Mouse (Mus musculus) cortical plate, adult 2 months (tissue): Measurements from ENCODE around the gene Rheb.

Experiments
- CTCF ChIP-seq: fragments of 200-500 bp; IDR thresholded peaks from 2 replicates; pipeline ENCODE4 v1.5.1; 2011; ENCODE audit warnings: mild to moderate bottlenecking, control low read depth, low read length; ENCODE audit not compliant: insufficient read depth; ENCODE audit errors: extremely low read depth
- POLR2A ChIP-seq: fragments of 200-500 bp; IDR thresholded peaks from 2 replicates; pipeline ENCODE4 v1.6.1; 2011; ENCODE audit warnings: mild to moderate bottlenecking, low read length, control low read depth; ENCODE audit not compliant: insufficient read depth; ENCODE audit errors: extremely low read depth

DNA sequence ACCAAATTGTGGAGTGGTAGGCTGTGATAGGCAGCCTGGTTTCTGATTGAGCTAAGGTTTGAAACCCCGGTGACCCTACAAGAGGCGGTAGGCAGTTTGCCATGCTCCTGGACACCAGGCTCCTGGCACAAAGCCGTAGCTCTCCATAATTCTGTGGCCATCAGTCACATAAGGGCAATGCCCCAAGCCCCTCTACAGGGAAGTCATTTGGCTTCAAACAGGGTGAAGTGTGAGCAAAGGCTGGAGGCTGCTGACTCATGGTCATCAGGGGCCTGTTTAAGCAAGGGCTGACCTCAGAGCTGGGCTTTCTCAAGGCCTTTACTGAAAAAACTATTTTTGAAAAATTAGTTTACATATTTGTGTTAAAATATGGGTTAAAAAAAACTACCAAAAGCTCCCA lies 11.8 kb upstream of the Rheb start:
- TF ChIP-seq POLR2A, result no peak
- no peak for TF ChIP-seq CTCF
